Mouse (Mus musculus) NIH3T3 (cell line): ENCODE measurements around the gene Dhx33.

Experiments used
- DNase-seq: peaks from one replicate; pipeline ENCODE4 v3.0.0-alpha.2; 2012; ENCODE audit warnings: low read depth

Gene Dhx33

GRCm38 (mm10) chr11:70982030-70982429 is 22.2 kb downstream of the Dhx33 start:
- peak; percentile 9 for DNase-seq

GRCm38 (mm10) chr11:70980751-70981510 is 23.3 kb downstream of the Dhx33 start:
- DNase-seq = no peak

GRCm38 (mm10) chr11:70980232-70980631 is 24.0 kb downstream of the Dhx33 start:
- DNase-seq = no peak

- no peak for DNase-seq
These were observed 26.9 kb downstream of the Dhx33 start for GRCm38 (mm10) chr11:70977293-70977692.

- no peak for DNase-seq
These were observed 29.0 kb downstream of the Dhx33 start for GRCm38 (mm10) chr11:70975193-70975592.

- DNase-seq = peak; percentile 36
These were observed 30.3 kb downstream of the Dhx33 start for GRCm38 (mm10) chr11:70973947-70974346.

GRCm38 (mm10) chr11:70972586-70972985 is 31.7 kb downstream of the Dhx33 start:
- DNase-seq = no peak

- DNase-seq = peak; percentile 47
These were observed 33.4 kb downstream of the Dhx33 start for GRCm38 (mm10) chr11:70970560-70971540.

GRCm38 (mm10) chr11:70969821-70970559 is 34.2 kb downstream of the Dhx33 start, which contains the start of the genes Nup88 and Rpain:
TSS of gene Nup88 (minus strand) at chr11:70969973.
TSS of gene Rpain (plus strand) at chr11:70970213.
- peak; percentile 98 for DNase-seq

GRCm38 (mm10) chr11:70969271-70969794 is 34.9 kb downstream of the Dhx33 start:
- peak; percentile 44 for DNase-seq

GRCm38 (mm10) chr11:70964222-70964907 is 39.9 kb downstream of the Dhx33 start:
- DNase-seq = peak; percentile 26

- no peak for DNase-seq
These were observed 43.3 kb downstream of the Dhx33 start for GRCm38 (mm10) chr11:70960786-70961554.

- DNase-seq = no peak
These were observed 49.5 kb downstream of the Dhx33 start for GRCm38 (mm10) chr11:70954711-70955110.

GRCm38 (mm10) chr11:70944935-70945817 is 59.1 kb downstream of the Dhx33 start:
- DNase-seq = no peak

- peak; percentile 41 for DNase-seq
These were observed 60.6 kb downstream of the Dhx33 start for GRCm38 (mm10) chr11:70943651-70944050.

- DNase-seq = no peak
These were observed 61.6 kb downstream of the Dhx33 start for GRCm38 (mm10) chr11:70942596-70942995.

GRCm38 (mm10) chr11:70935316-70935715 is 68.9 kb downstream of the Dhx33 start:
- no peak for DNase-seq
